Mouse (Mus musculus) small intestine, adult 2 months (tissue): ENCODE measurements around the gene Ddx50.

Experiments used
- CTCF ChIP-seq: fragments of 200-500 bp; IDR thresholded peaks from 2 replicates; pipeline ENCODE4 v1.5.1; 2012; ENCODE audit warnings: low read depth, mild to moderate bottlenecking, control low read depth, inconsistent platforms, low read length, moderate library complexity, mixed read lengths; ENCODE audit not compliant: insufficient replicate concordance, insufficient read length; ENCODE audit errors: extremely low read depth
- POLR2A ChIP-seq: fragments of 200-500 bp; IDR thresholded peaks from 2 replicates; pipeline ENCODE4 v1.6.1; 2012; ENCODE audit warnings: low read depth, mild to moderate bottlenecking, control low read depth, inconsistent platforms, low read length, moderate library complexity

DNA sequence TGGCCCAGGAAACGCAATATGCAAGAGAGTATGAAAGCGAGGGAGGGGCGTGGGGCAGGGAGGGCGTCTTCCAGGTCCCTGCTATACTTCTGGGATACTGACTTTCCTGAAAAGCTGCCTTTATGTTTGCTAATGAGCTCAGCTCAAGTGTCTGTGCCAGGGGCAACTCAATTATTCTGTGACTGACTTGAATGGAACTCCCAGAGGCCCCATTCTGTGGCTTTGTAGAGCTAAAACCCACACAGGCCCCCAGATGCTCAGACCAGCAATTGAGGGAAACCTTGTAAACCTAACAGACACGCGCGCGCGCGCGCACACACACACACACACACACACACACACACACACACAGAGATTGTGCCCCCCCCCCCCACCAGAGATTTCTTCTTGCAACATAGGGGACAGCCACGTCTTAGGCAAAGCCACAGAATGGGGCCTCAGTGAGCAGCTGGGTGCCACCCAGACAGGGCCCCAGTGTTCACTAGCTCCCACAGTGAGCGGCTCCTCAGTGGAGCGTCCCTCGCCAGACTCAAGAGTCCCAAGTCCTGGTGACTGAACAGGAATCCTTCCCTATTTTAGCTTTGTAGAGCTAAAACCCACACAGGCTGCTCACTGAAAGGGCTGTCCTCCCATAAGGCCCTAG is 36.1 kb upstream of the Ddx50 start:
- TF ChIP-seq POLR2A (no peak), CTCF (no peak)
